Mouse (Mus musculus): ENCODE measurements around the gene Dnajc16.

GRCm38 (mm10) chr4:141757124-141757523 lies 33.6 kb downstream of the Dnajc16 start:
- TF ChIP-seq CTCF (IDR thresholded peaks at IDR 0.05; ENCODE audit: low read depth, low read length) (no peak), POLR2A (IDR thresholded peaks at IDR 0.05; ENCODE audit: borderline replicate concordance, low read depth, low read length) (no peak)
